Mouse (Mus musculus) midbrain, embryonic 15.5 days (tissue): ENCODE results near the gene Pdcd5. TPM values are rescaled to one million over a fixed set of nuclear protein-coding genes. Genes with fewer than 3 reads are reported as not detected.

Experiments used
- ATAC-seq: fragments of 200-750 bp; cut with Nextera tagmentation; replicated peaks from 2 replicates; pipeline ENCODE4 v1.8.0; 2017; ENCODE audit warnings: moderate TSS enrichment
- H3K27ac ChIP-seq: fragments of 300-500 bp; sonication (generic); 2 replicates; pipeline ENCODE4 v1.5.1; 2015; ENCODE audit warnings: mild to moderate bottlenecking, inconsistent platforms
- H3K27me3 ChIP-seq: fragments of 300-500 bp; sonication (generic); replicated peaks from 2 replicates; pipeline ENCODE4 v1.6.1; 2015; ENCODE audit warnings: inconsistent platforms
- H3K36me3 ChIP-seq: fragments of 300-500 bp; sonication (generic); replicated peaks from 2 replicates; pipeline ENCODE4 v1.6.1; 2015; ENCODE audit warnings: inconsistent platforms
- H3K4me1 ChIP-seq: fragments of 300-500 bp; sonication (generic); 2 replicates; pipeline ENCODE4 v1.6.1; 2015; ENCODE audit warnings: inconsistent platforms
- H3K4me2 ChIP-seq: fragments of 300-500 bp; sonication (generic); 2 replicates; pipeline ENCODE4 v1.6.1; 2015; ENCODE audit warnings: inconsistent platforms, mild to moderate bottlenecking, moderate library complexity
- H3K4me3 ChIP-seq: fragments of 300-500 bp; sonication (generic); 2 replicates; pipeline ENCODE4 v1.5.1; 2015; ENCODE audit warnings: mild to moderate bottlenecking, inconsistent platforms
- H3K9ac ChIP-seq: fragments of 300-500 bp; sonication (generic); 2 replicates; pipeline ENCODE4 v1.6.1; 2015; ENCODE audit warnings: mild to moderate bottlenecking, inconsistent platforms
- H3K9me3 ChIP-seq: fragments of 300-500 bp; sonication (generic); 2 replicates; pipeline ENCODE4 v1.6.1; 2016; ENCODE audit warnings: inconsistent platforms
- WGBS: fragments of 180-500 bp; shearing (Covaris S2); methylation state at CpG from one replicate; pipeline ENCODE4 v1.1.7; 2015; ENCODE audit warnings: mixed read lengths; 5-methylcytosine and 5-hydroxymethylcytosine counted together
- polyA plus RNA-seq: library from polyadenylated mRNA; unstranded; fragments of >200 nt; fragmentation: Nextera tagmentation; extraction: Ambion mirVana; gene quantifications from 2 replicates; pipeline ENCODE4 v1.2.1, GENCODE M21; 2015

Gene Pdcd5
- polyA plus RNA-seq, 1 experiment from 2014 or later: 241 TPM

- Histone ChIP-seq H3K9ac (no peak overlapping the region), H3K4me3 (no peak overlapping the region), H3K9me3 (no peaks in the 10 kb centered on the region), H3K36me3 (no peaks in the 10 kb centered on the region), H3K4me1 (peaks cover 19% of the 10 kb centered on the region), H3K27me3 (no peaks in the 10 kb centered on the region), H3K4me2 (peak overlapping the region; percentile 22), H3K27ac (peak overlapping the region; percentile 68)
- WGBS: 11% methylated on average over 18 of the region's 18 CpGs
- ATAC-seq: peak; percentile 80
Measured at GRCm38 (mm10) chr7:35668066-35669041, 21.0 kb upstream of the Pdcd5 start.

- WGBS: 32% methylated on average over 16 of the region's 16 CpGs
- Histone ChIP-seq H3K27ac (no peak overlapping the region), H3K4me1 (peaks cover 19% of the 10 kb centered on the region), H3K4me3 (no peak overlapping the region), H3K36me3 (no peaks in the 10 kb centered on the region), H3K9me3 (no peaks in the 10 kb centered on the region), H3K9ac (no peak overlapping the region), H3K27me3 (no peaks in the 10 kb centered on the region), H3K4me2 (no peak overlapping the region)
- ATAC-seq: no peak
Measured at GRCm38 (mm10) chr7:35663790-35664376, 16.6 kb upstream of the Pdcd5 start.

DNA sequence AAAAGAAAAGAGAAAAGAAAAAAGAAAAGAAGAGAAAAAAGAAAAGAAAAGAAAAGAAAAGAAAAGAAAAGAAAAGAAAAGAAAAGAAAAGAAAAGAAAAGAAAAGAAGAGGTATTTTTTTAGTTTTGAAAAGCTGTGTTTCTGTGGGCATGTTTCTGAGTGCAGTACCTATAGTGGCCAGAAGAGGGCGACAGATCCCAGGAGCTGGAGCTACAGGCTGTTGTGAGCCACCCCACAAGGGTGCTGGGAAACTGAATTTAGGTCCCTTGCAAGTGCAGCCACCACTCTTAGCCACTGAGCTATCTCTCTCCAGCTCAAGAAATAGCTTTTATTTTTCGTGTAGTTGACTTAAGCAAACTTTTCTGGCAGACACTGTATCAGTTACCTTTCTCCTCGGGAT is 11.9 kb upstream of the Pdcd5 start:
- 62% methylated on average over 3 of the region's 3 CpGs for WGBS
- no peak overlapping the region for H3K4me2 ChIP-seq
- H3K27me3 ChIP-seq: no peaks in the 10 kb centered on the region; the same call in 1 of the 2 replicates
- no peak overlapping the region for H3K4me3 ChIP-seq
- no peaks in the 10 kb centered on the region for H3K36me3 ChIP-seq
- H3K4me1 ChIP-seq: 0 out of 2 replicates have a peak, but pooled peaks cover 5% of the 10 kb centered on the region
- H3K9ac ChIP-seq: no peak overlapping the region
- H3K27ac ChIP-seq: no peak overlapping the region
- H3K9me3 ChIP-seq: no peaks in the 10 kb centered on the region
- ATAC-seq: no peak

DNA sequence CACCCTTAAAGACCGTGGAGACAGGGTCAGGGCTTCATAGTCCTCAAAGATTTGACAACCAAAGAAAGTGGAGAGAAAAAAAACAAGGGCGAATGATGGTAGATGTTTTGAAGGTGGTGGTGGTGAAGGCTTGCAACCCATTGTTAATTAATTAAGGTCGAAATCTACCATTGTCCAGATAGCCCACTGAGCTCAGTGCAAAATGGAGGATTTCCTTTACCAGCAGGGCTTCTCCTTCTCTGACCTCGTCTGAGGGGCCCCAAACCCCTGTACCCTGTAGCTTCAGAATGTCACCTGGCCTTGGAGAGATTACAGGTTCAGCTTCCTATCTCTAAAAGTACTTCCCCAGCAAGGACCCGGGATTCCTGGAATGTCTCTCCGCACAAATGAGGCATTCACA is 10.5 kb upstream of the Pdcd5 start:
- no peaks in the 10 kb centered on the region for H3K4me1 ChIP-seq
- no peaks in the 10 kb centered on the region for H3K9me3 ChIP-seq
- no peak overlapping the region for H3K4me2 ChIP-seq
- no peaks in the 10 kb centered on the region; the same call in 1 of the 2 replicates for H3K27me3 ChIP-seq
- no peaks in the 10 kb centered on the region for H3K36me3 ChIP-seq
- no peak overlapping the region for H3K27ac ChIP-seq
- no peak overlapping the region for H3K4me3 ChIP-seq
- H3K9ac ChIP-seq: no peak overlapping the region
- WGBS: 38% methylated on average over 6 of the region's 6 CpGs
- no peak for ATAC-seq

- Histone ChIP-seq H3K4me2 (no peak overlapping the region), H3K9ac (no peak overlapping the region), H3K36me3 (no peaks in the 10 kb centered on the region), H3K27me3 (no peaks in the 10 kb centered on the region; the same call in 1 of the 2 replicates), H3K9me3 (no peaks in the 10 kb centered on the region), H3K4me3 (no peak overlapping the region), H3K4me1 (peaks cover 3% of the 10 kb centered on the region), H3K27ac (no peak overlapping the region)
- no peak for ATAC-seq
- 86% methylated on average over 10 of the region's 10 CpGs for WGBS
Measured at GRCm38 (mm10) chr7:35651583-35652270, 4.4 kb upstream of the Pdcd5 start.

DNA sequence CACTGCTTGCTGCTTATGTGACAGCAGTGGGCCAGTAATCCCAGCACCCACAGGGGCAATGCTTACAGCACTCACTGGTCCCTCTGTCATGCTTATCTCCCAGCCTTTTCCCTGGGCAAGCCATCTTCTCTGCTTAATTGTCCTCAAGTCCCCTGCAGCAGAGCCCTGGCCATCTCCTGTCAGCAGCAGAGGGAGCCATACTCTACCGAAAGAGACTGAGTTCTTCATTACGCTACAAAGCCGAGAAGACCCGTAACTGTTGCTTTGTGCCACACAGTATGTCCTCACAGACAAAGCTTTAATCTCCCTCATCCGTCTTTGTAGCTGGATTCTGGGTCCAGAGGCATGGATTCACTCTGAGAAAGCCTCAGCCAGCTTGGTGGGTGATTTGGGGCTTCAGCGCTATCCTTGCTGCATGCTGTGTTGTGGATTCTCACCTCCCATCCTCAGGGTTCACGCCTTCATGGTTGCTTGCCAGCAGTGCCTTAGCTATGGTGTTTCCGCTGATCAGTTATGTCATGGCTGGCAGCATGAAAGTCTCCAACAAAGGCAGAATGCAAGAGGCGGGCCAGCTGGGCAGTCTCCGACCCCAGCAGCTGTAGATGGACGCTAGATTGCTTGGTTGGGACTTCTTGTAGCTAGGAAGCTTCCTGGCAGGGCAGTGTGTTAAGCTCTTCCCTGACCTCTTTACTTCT is 3.5 kb upstream of the Pdcd5 start:
- H3K4me3 ChIP-seq: no peak overlapping the region
- no peak overlapping the region for H3K27ac ChIP-seq
- peaks cover 11% of the 10 kb centered on the region for H3K4me1 ChIP-seq
- no peaks in the 10 kb centered on the region for H3K36me3 ChIP-seq
- no peak for ATAC-seq
- 70% methylated on average over 11 of the region's 11 CpGs for WGBS
- H3K9me3 ChIP-seq: no peaks in the 10 kb centered on the region
- no peak overlapping the region for H3K9ac ChIP-seq
- no peaks in the 10 kb centered on the region; the same call in 1 of the 2 replicates for H3K27me3 ChIP-seq
- H3K4me2 ChIP-seq: no peak overlapping the region

DNA sequence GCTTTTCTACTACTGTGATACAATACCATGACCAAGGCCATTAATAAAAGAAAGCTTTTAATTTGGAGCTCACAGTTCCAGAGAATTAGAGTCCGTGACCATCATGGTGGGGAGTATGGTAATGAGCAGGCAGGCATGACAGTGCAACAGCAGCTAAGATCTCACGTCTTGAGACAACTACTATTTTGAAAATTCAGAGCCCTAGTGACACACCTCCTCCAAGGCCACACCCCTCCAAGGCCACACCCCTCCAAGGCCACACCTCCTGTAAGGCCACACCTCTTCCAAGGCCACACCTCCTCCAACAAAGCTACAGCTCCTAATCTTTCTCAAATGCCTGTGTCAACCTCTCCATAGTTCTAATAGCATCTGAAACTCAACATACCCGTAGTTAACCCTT is 1.8 kb upstream of the Pdcd5 start:
- Histone ChIP-seq H3K4me1 (peaks cover 14% of the 10 kb centered on the region), H3K27me3 (no peaks in the 10 kb centered on the region), H3K4me3 (no peak overlapping the region), H3K36me3 (peaks cover 11% of the 10 kb centered on the region; the same call in 1 of the 2 replicates), H3K9ac (no peak overlapping the region), H3K9me3 (no peaks in the 10 kb centered on the region), H3K4me2 (no peak overlapping the region), H3K27ac (no peak overlapping the region)
- 47% methylated on average over 3 of the region's 3 CpGs for WGBS
- ATAC-seq: no peak

DNA sequence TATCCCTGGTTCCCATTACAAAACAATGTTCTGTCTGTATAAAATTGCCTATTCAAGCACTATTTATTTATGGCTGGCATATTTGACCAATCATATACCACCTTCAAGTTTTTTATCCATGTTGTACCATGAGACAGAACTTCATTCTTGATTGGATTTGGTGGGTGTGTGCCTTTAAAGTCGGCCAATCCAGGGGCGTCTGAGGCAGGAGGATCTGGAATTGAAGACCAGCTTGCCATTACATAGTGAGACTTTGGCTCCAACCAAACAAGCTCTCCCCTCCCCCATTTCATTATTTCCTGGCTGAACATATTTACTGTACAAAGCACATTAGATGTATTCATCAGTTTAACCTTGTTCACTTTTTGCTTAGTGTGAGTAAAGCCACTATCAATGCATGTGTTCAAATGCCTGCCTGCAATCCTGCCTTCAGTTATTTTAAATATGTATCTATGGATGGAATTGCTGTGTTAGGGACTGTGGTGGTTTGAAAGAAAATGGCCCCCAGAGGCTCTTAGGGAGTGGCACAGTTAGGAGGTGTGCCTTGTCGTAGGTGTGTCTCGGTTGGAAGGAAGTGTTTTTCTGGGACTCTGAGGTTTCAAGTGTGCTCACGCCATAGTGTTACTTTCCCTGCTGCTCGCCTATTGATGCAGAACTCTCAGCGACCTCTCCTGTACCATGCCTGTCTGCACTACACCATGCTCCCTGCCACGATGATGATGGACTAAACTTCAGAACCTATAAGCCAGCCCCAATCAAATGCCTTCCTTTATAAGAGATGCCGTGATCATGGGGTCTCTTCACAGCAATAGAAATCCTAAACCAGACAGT is 1.1 kb upstream of the Pdcd5 start:
- no peak overlapping the region for H3K4me2 ChIP-seq
- H3K36me3 ChIP-seq: peaks cover 17% of the 10 kb centered on the region; the same call in 1 of the 2 replicates
- ATAC-seq: no peak
- WGBS: 60% methylated on average over 9 of the region's 9 CpGs
- H3K27me3 ChIP-seq: no peaks in the 10 kb centered on the region
- peaks cover 14% of the 10 kb centered on the region for H3K4me1 ChIP-seq
- no peaks in the 10 kb centered on the region for H3K9me3 ChIP-seq
- H3K9ac ChIP-seq: no peak overlapping the region
- no peak overlapping the region for H3K4me3 ChIP-seq
- no peak overlapping the region for H3K27ac ChIP-seq

DNA sequence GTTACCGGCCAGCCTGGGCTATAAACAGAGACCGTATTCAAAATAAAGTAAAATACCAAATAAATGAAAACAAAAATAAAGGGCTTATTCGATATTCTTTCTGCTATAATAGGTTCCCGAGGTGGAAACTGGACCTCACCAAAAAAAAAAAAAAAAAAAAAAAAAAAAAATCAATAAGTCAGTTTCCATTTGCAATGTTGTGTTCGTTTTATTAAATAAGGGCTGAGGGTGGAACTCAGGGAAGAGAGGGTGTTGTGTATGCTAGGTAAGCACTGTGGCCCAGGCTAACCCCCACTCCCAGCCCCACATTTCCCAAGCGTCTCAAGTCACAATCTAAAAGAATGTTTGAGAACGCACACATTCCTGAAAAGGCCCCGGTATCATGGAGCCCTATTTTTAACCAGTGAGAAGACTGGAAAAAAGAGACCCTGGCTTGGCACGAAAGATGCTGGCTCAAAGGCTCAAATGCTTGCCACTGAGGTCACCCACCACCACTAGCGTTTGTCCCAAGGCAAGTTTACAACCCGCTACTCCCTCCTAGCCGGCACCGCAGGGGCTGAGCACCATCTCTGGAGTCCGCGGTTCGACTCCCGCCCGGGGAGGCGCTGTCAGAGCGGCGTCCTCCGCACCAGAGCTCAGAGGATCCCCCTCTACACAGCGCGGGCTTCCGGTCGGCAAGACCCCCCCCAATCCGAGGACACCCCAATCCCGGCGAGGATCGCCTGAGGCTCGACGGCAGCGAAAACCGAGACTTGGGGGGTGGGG is 822 bp downstream of the Pdcd5 start:
- ATAC-seq: peak; percentile 67
- H3K36me3 ChIP-seq: peaks cover 35% of the 10 kb centered on the region; the same call in 1 of the 2 replicates
- peak overlapping the region; percentile 86 for H3K4me3 ChIP-seq
- H3K4me1 ChIP-seq: peaks cover 14% of the 10 kb centered on the region
- 12% methylated on average over 34 of the region's 34 CpGs for WGBS
- peak overlapping the region; percentile 86 for H3K27ac ChIP-seq
- H3K4me2 ChIP-seq: peak overlapping the region; percentile 68
- peak overlapping the region; percentile 97 for H3K9ac ChIP-seq
- H3K27me3 ChIP-seq: no peaks in the 10 kb centered on the region
- no peaks in the 10 kb centered on the region for H3K9me3 ChIP-seq

DNA sequence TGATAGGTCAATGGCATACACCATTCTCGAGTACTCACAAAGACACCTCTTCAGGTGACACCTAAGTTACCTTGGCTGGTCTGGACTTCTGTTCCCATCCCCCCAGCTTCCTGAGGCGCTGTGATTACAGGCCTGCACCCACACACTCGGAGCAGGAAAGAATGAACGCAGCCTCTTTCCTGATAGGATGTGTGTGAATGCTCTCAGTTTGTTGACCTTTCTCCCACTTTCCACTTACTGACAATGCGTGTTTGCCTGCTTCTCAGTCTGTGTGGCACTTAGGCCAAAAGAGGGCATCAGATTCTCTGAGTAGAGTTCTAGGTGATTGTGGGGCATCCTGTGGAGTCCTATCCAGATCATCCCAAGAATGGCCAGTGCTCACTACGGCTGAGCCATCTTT is 7.2 kb downstream of the Pdcd5 start:
- no peak for ATAC-seq
- Histone ChIP-seq H3K27ac (no peak overlapping the region), H3K36me3 (peaks cover 74% of the 10 kb centered on the region), H3K9ac (no peak overlapping the region), H3K4me2 (no peak overlapping the region), H3K9me3 (no peaks in the 10 kb centered on the region), H3K4me3 (no peak overlapping the region), H3K4me1 (no peaks in the 10 kb centered on the region), H3K27me3 (no peaks in the 10 kb centered on the region)
- 87% methylated on average over 6 of the region's 6 CpGs for WGBS

GRCm38 (mm10) chr7:35636874-35637273 is 10.4 kb downstream of the Pdcd5 start:
- no peak overlapping the region for H3K9ac ChIP-seq
- no peaks in the 10 kb centered on the region for H3K27me3 ChIP-seq
- peaks cover 50% of the 10 kb centered on the region for H3K36me3 ChIP-seq
- 94% methylated on average over 9 of the region's 9 CpGs for WGBS
- H3K4me3 ChIP-seq: no peak overlapping the region
- H3K4me1 ChIP-seq: no peaks in the 10 kb centered on the region
- H3K4me2 ChIP-seq: no peak overlapping the region
- ATAC-seq: no peak
- H3K27ac ChIP-seq: no peak overlapping the region
- H3K9me3 ChIP-seq: no peaks in the 10 kb centered on the region
